Mouse (Mus musculus): ENCODE measurements around the gene Tet2. TPM values are rescaled to one million over a fixed set of nuclear protein-coding genes. Genes with fewer than 3 reads are reported as not detected.

Gene Tet2
- polyA plus RNA-seq, 1 experiment = 2.9 TPM

DNA sequence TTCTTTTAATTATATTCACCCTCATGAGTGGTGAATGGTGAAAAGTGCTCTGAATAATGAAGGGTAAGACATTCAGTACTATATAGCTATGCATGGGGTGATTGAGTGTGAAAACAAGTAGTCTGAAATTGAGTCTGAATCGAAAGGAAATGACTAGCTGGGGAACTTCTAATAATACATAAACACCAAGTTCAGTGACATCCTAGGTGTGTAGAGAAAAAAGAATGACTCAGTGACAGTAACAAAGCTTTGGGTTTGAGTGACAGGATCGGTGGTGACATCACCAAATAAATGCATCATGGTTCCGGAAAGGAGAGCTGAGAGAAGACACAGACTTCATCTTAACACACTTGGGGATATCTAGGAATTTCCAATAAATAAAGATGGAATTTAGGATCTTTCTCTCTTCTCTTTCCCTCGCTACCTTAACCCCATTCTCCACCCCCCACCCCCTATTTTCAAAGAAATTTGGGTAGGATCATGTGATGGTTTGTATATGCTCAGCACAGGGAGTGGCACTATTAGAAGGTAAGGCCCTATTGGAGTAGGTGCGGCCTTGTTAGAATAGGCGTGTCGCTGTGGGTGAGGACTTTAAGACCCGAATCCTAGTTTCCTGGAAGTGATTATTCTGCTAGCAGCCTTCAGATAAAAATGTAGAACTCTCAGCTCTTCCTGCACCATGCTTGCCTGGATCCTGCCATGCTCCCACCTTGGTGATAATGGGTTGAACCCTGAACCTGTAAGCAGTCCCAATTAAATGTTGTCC is 29.6 kb downstream of the Tet2 start:
- peaks cover 4% of the 10 kb centered on the region for H3K36me3 ChIP-seq (ENCODE audit: control insufficient read depth, insufficient read depth)
- no peak overlapping the region for H3ac ChIP-seq (ENCODE audit: control insufficient read depth, insufficient read length)
- H3K27me3 ChIP-seq (ENCODE audit: control insufficient read depth, insufficient read depth, insufficient read length) = no peaks in the 10 kb centered on the region
- no peak for TF ChIP-seq E2F4 (IDR thresholded peaks at IDR 0.05; ENCODE audit: insufficient read depth)
- TF ChIP-seq MYOG (IDR thresholded peaks at IDR 0.05; ENCODE audit: control insufficient read depth in 1 of 3, insufficient read depth in 1 of 3, insufficient read length in 2 of 3, low read depth in 2 of 3) = no peak
- no peak for TF ChIP-seq USF1 (IDR thresholded peaks at IDR 0.05; ENCODE audit: low read depth)
- no peak for TF ChIP-seq SRF (IDR thresholded peaks at IDR 0.05; ENCODE audit: control insufficient read depth, insufficient read length, low read depth)
- no peak for TF ChIP-seq CEBPB (IDR thresholded peaks at IDR 0.05; ENCODE audit: insufficient read depth, poor library complexity, severe bottlenecking)
- TF ChIP-seq POLR2AphosphoS2 (IDR thresholded peaks at IDR 0.05; ENCODE audit: insufficient read length, low read depth) = no peak
- no peak for TF ChIP-seq POLR2A (IDR thresholded peaks at IDR 0.05; ENCODE audit: insufficient read length, low read depth)
- TF ChIP-seq MYOD1 (IDR thresholded peaks at IDR 0.05; ENCODE audit: control insufficient read depth in 1 of 3, insufficient read length in 2 of 3, low read depth in 2 of 3) = no peak
- no peak for TF ChIP-seq TCF3 (IDR thresholded peaks at IDR 0.05; ENCODE audit: insufficient read length, low read depth)
- TF ChIP-seq TCF12 (IDR thresholded peaks at IDR 0.05; ENCODE audit: insufficient read depth, poor library complexity, severe bottlenecking) = no peak
- TF ChIP-seq REST (IDR thresholded peaks at IDR 0.05; ENCODE audit: insufficient read depth, insufficient read length) = no peak
- no peak for TF ChIP-seq MAX (IDR thresholded peaks at IDR 0.05; ENCODE audit: low read depth)
- H3K4me3 ChIP-seq = no peak overlapping the region
- no peak overlapping the region for H3K4me2 ChIP-seq (ENCODE audit: low read depth)
- H3K79me2 ChIP-seq (ENCODE audit: control insufficient read depth, insufficient read depth) = peaks cover 6% of the 10 kb centered on the region

DNA sequence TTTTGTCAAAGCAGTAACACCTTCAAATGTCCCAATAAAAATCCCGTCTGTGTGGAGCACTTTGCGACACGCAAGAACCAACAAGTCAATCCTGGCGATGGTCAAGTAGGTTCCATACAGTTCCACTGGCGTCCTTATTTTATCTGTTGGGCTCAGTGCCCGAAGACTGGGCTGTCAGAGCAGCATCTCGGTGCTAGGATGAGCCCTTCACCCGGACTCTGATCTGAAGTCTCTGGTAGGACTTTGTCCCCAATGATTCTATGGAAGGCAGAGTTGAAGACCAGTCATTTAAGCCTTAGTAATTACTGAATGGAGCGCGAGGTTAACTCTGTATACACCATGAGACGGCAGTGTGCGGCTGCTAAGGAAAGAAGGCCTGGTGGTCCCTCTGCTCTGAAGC is 30.6 kb downstream of the Tet2 start:
- TF ChIP-seq SRF (IDR thresholded peaks at IDR 0.05; ENCODE audit: control insufficient read depth, insufficient read length, low read depth) = no peak
- no peak for TF ChIP-seq MYOG (IDR thresholded peaks at IDR 0.05; ENCODE audit: control insufficient read depth in 1 of 3, insufficient read depth in 1 of 3, insufficient read length in 2 of 3, low read depth in 2 of 3)
- TF ChIP-seq MAX (IDR thresholded peaks at IDR 0.05; ENCODE audit: low read depth) = no peak
- no peak for TF ChIP-seq TCF3 (IDR thresholded peaks at IDR 0.05; ENCODE audit: insufficient read length, low read depth)
- TF ChIP-seq REST (IDR thresholded peaks at IDR 0.05; ENCODE audit: insufficient read depth, insufficient read length) = no peak
- no peak for TF ChIP-seq MYOD1 (IDR thresholded peaks at IDR 0.05; ENCODE audit: control insufficient read depth in 1 of 3, insufficient read length in 2 of 3, low read depth in 2 of 3)
- TF ChIP-seq CEBPB (IDR thresholded peaks at IDR 0.05; ENCODE audit: insufficient read depth, poor library complexity, severe bottlenecking) = no peak
- no peak for TF ChIP-seq E2F4 (IDR thresholded peaks at IDR 0.05; ENCODE audit: insufficient read depth)
- no peak overlapping the region for H3K4me2 ChIP-seq (ENCODE audit: low read depth)

GRCm38 (mm10) chr3:133513475-133513874 is 31.5 kb downstream of the Tet2 start:
- Histone ChIP-seq H3K79me2 (ENCODE audit: control insufficient read depth, insufficient read depth) (no peaks in the 10 kb centered on the region), H3K4me3 (no peak overlapping the region), H3ac (ENCODE audit: control insufficient read depth, insufficient read length) (no peak overlapping the region), H3K27me3 (ENCODE audit: control insufficient read depth, insufficient read depth, insufficient read length) (no peaks in the 10 kb centered on the region), H3K36me3 (ENCODE audit: control insufficient read depth, insufficient read depth) (peaks cover 4% of the 10 kb centered on the region), H3K4me2 (ENCODE audit: low read depth) (no peak overlapping the region)
- TF ChIP-seq REST (IDR thresholded peaks at IDR 0.05; ENCODE audit: insufficient read depth, insufficient read length) = no peak
- TF ChIP-seq POLR2A (IDR thresholded peaks at IDR 0.05; ENCODE audit: insufficient read length, low read depth) = no peak
- TF ChIP-seq E2F4 (IDR thresholded peaks at IDR 0.05; ENCODE audit: insufficient read depth) = no peak
- no peak for TF ChIP-seq TCF3 (IDR thresholded peaks at IDR 0.05; ENCODE audit: insufficient read length, low read depth)
- TF ChIP-seq MYOG (IDR thresholded peaks at IDR 0.05; ENCODE audit: control insufficient read depth in 1 of 3, insufficient read depth in 1 of 3, insufficient read length in 2 of 3, low read depth in 2 of 3) = no peak
- TF ChIP-seq SRF (IDR thresholded peaks at IDR 0.05; ENCODE audit: control insufficient read depth, insufficient read length, low read depth) = no peak
- TF ChIP-seq TCF12 (IDR thresholded peaks at IDR 0.05; ENCODE audit: insufficient read depth, poor library complexity, severe bottlenecking) = no peak
- no peak for TF ChIP-seq MYOD1 (IDR thresholded peaks at IDR 0.05; ENCODE audit: control insufficient read depth in 1 of 3, insufficient read length in 2 of 3, low read depth in 2 of 3)
- TF ChIP-seq USF1 (IDR thresholded peaks at IDR 0.05; ENCODE audit: low read depth) = no peak
- TF ChIP-seq MAX (IDR thresholded peaks at IDR 0.05; ENCODE audit: low read depth) = no peak

More for the DNA sequence above, 30.6 kb downstream of the Tet2 start:
- H3K79me2 ChIP-seq (ENCODE audit: control insufficient read depth, insufficient read depth) = no peaks in the 10 kb centered on the region
- H3K4me3 ChIP-seq = no peak overlapping the region
- H3ac ChIP-seq (ENCODE audit: control insufficient read depth, insufficient read length) = no peak overlapping the region
- peaks cover 4% of the 10 kb centered on the region for H3K36me3 ChIP-seq (ENCODE audit: control insufficient read depth, insufficient read depth)
- H3K27me3 ChIP-seq (ENCODE audit: control insufficient read depth, insufficient read depth, insufficient read length) = no peaks in the 10 kb centered on the region

DNA sequence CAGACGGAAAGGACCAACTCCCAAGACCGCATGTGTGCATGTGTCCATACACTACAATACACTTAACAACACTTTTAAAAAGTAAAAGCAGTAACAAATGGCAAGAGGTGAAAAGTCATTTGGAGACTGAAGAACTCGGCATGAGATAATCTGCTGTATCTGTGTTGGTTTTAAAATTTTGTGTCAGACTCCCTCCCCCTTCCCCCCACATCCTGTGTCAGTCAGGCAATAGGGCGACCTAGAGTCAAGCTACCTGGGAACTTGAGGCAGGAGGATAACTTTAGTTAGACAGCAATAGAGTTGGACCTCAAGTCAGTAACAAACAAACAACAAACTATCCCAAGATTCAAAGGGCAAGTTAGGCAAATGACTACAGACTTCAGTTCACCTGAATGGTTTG is 34.6 kb downstream of the Tet2 start:
- Histone ChIP-seq H3K79me2 (ENCODE audit: control insufficient read depth, insufficient read depth) (peaks cover 4% of the 10 kb centered on the region), H3K27me3 (ENCODE audit: control insufficient read depth, insufficient read depth, insufficient read length) (no peaks in the 10 kb centered on the region), H3K36me3 (ENCODE audit: control insufficient read depth, insufficient read depth) (peaks cover 8% of the 10 kb centered on the region), H3ac (ENCODE audit: control insufficient read depth, insufficient read length) (no peak overlapping the region), H3K4me3 (no peak overlapping the region), H3K4me2 (ENCODE audit: low read depth) (no peak overlapping the region)
- TF ChIP-seq POLR2AphosphoS2 (IDR thresholded peaks at IDR 0.05; ENCODE audit: insufficient read length, low read depth) (no peak), USF1 (IDR thresholded peaks at IDR 0.05; ENCODE audit: low read depth) (no peak), MYOD1 (IDR thresholded peaks at IDR 0.05; ENCODE audit: control insufficient read depth in 1 of 3, insufficient read length in 2 of 3, low read depth in 2 of 3) (no peak), SRF (IDR thresholded peaks at IDR 0.05; ENCODE audit: control insufficient read depth, insufficient read length, low read depth) (no peak), MAX (IDR thresholded peaks at IDR 0.05; ENCODE audit: low read depth) (no peak), MYOG (IDR thresholded peaks at IDR 0.05; ENCODE audit: control insufficient read depth in 1 of 3, insufficient read depth in 1 of 3, insufficient read length in 2 of 3, low read depth in 2 of 3) (no peak), TCF12 (IDR thresholded peaks at IDR 0.05; ENCODE audit: insufficient read depth, poor library complexity, severe bottlenecking) (no peak), E2F4 (IDR thresholded peaks at IDR 0.05; ENCODE audit: insufficient read depth) (no peak), TCF3 (IDR thresholded peaks at IDR 0.05; ENCODE audit: insufficient read length, low read depth) (no peak), POLR2A (IDR thresholded peaks at IDR 0.05; ENCODE audit: insufficient read length, low read depth) (no peak), REST (IDR thresholded peaks at IDR 0.05; ENCODE audit: insufficient read depth, insufficient read length) (no peak), CEBPB (IDR thresholded peaks at IDR 0.05; ENCODE audit: insufficient read depth, poor library complexity, severe bottlenecking) (no peak)
